Mouse (Mus musculus) right cerebral cortex, adult 18-20 months (tissue): ENCODE measurements around the gene Mtor.

Source experiments
- DNase-seq: peaks from one replicate; pipeline ENCODE4 v3.0.0; 2022; ENCODE audit warnings: mixed read lengths

The Mtor gene

GRCm38 (mm10) chr4:148491448-148491847 lies 43.0 kb downstream of the Mtor start:
- no peak for DNase-seq

GRCm38 (mm10) chr4:148495160-148495559 lies 46.7 kb downstream of the Mtor start:
- DNase-seq, result no peak

- peak; percentile 67 for DNase-seq
Observed at GRCm38 (mm10) chr4:148495874-148496689, 47.7 kb downstream of the Mtor start.

- DNase-seq, result no peak
Observed at GRCm38 (mm10) chr4:148500410-148500867, 52.0 kb downstream of the Mtor start, which contains the start of gene Angptl7. Angptl7 (minus strand) TSS chr4:148500460.

- peak; percentile 49 for DNase-seq
Observed at GRCm38 (mm10) chr4:148504497-148504959, 56.1 kb downstream of the Mtor start.

- DNase-seq, result no peak
Observed at GRCm38 (mm10) chr4:148507585-148507984, 59.2 kb downstream of the Mtor start.

- DNase-seq, result peak; percentile 78
Observed at GRCm38 (mm10) chr4:148508084-148508849, 59.9 kb downstream of the Mtor start.

GRCm38 (mm10) chr4:148509450-148510084 lies 61.2 kb downstream of the Mtor start:
- no peak for DNase-seq

GRCm38 (mm10) chr4:148510691-148511090 lies 62.3 kb downstream of the Mtor start:
- DNase-seq, result no peak

- no peak for DNase-seq
Observed at GRCm38 (mm10) chr4:148511334-148511733, 62.9 kb downstream of the Mtor start.

- peak; percentile 43 for DNase-seq
Observed at GRCm38 (mm10) chr4:148513021-148513559, 64.7 kb downstream of the Mtor start.

- DNase-seq, result no peak
Observed at GRCm38 (mm10) chr4:148515313-148515712, 66.9 kb downstream of the Mtor start.

- DNase-seq, result no peak
Observed at GRCm38 (mm10) chr4:148517809-148518208, 69.4 kb downstream of the Mtor start.

- DNase-seq, result peak; percentile 52
Observed at GRCm38 (mm10) chr4:148518235-148518795, 69.9 kb downstream of the Mtor start.

GRCm38 (mm10) chr4:148523538-148523937 lies 75.1 kb downstream of the Mtor start:
- DNase-seq, result no peak

- DNase-seq, result no peak
Observed at GRCm38 (mm10) chr4:148527158-148527910, 78.9 kb downstream of the Mtor start.

GRCm38 (mm10) chr4:148530351-148530750 lies 81.9 kb downstream of the Mtor start:
- DNase-seq, result no peak

- no peak for DNase-seq
Observed at GRCm38 (mm10) chr4:148530778-148531177, 82.4 kb downstream of the Mtor start.

- DNase-seq, result no peak
Observed at GRCm38 (mm10) chr4:148531341-148531740, 82.9 kb downstream of the Mtor start.

GRCm38 (mm10) chr4:148532516-148532915 lies 84.1 kb downstream of the Mtor start:
- no peak for DNase-seq

GRCm38 (mm10) chr4:148533613-148534328 lies 85.4 kb downstream of the Mtor start:
- DNase-seq, result no peak
